Mouse (Mus musculus) monocyte, adult 59 days (primary cell): Measurements from ENCODE around the gene Gpc6. TPM values are rescaled to one million over a fixed set of nuclear protein-coding genes. Genes with fewer than 3 reads are reported as not detected.

Experiments
- total RNA-seq, 2 experiments: library from RNA; stranded (reverse); gene quantifications; one replicate each; pipeline ENCODE4 v1.2.4; 2023

Gene Gpc6
- not detected for total RNA-seq

GRCm38 (mm10) chr14:116924876-116925601, at the start of gene Gpc6:
TSS of gene Gpc6 (plus strand) at chr14:116925315.

